Mouse (Mus musculus) limb, embryonic 10.5 days (tissue): ENCODE data around the gene Prdm10. TPM values are rescaled to one million over a fixed set of nuclear protein-coding genes. Genes with fewer than 3 reads are reported as not detected.

ENCODE experiments used
- DNase-seq: peaks from one replicate; pipeline ENCODE4 v3.0.0-alpha.2; 2017; ENCODE audit warnings: low spot score
- H3K27ac ChIP-seq: fragments of 300-500 bp; sonication (generic); 2 replicates; pipeline ENCODE4 v1.5.1; 2016; ENCODE audit warnings: mild to moderate bottlenecking
- H3K27me3 ChIP-seq: fragments of 300-500 bp; sonication (generic); 2 replicates; pipeline ENCODE4 v1.6.1; 2016; ENCODE audit warnings: low read depth, mild to moderate bottlenecking; ENCODE audit not compliant: poor library complexity, severe bottlenecking
- H3K36me3 ChIP-seq: fragments of 300-500 bp; sonication (generic); 2 replicates; pipeline ENCODE4 v1.6.1; 2016; ENCODE audit warnings: mild to moderate bottlenecking, moderate library complexity
- H3K4me1 ChIP-seq: fragments of 300-500 bp; sonication (generic); 2 replicates; pipeline ENCODE4 v1.6.1; 2016
- H3K4me3 ChIP-seq: fragments of 300-500 bp; sonication (generic); 2 replicates; pipeline ENCODE4 v1.5.1; 2016; ENCODE audit warnings: mild to moderate bottlenecking, moderate library complexity
- H3K9me3 ChIP-seq: fragments of 300-500 bp; sonication (generic); replicated peaks from 2 replicates; pipeline ENCODE4 v1.6.1; 2016; ENCODE audit warnings: mild to moderate bottlenecking
- WGBS: fragments of 180-500 bp; shearing (Covaris S2); methylation state at CpG from one replicate; pipeline ENCODE4 v1.1.7; 2016; 5-methylcytosine and 5-hydroxymethylcytosine counted together
- polyA plus RNA-seq: library from polyadenylated mRNA; unstranded; fragments of >200 nt; fragmentation: Nextera tagmentation; extraction: Ambion mirVana; gene quantifications from 2 replicates; pipeline ENCODE4 v1.2.1, GENCODE M21; 2016

Gene Prdm10
- polyA plus RNA-seq, 1 experiment from 2014 or later = 7.3 TPM

DNA sequence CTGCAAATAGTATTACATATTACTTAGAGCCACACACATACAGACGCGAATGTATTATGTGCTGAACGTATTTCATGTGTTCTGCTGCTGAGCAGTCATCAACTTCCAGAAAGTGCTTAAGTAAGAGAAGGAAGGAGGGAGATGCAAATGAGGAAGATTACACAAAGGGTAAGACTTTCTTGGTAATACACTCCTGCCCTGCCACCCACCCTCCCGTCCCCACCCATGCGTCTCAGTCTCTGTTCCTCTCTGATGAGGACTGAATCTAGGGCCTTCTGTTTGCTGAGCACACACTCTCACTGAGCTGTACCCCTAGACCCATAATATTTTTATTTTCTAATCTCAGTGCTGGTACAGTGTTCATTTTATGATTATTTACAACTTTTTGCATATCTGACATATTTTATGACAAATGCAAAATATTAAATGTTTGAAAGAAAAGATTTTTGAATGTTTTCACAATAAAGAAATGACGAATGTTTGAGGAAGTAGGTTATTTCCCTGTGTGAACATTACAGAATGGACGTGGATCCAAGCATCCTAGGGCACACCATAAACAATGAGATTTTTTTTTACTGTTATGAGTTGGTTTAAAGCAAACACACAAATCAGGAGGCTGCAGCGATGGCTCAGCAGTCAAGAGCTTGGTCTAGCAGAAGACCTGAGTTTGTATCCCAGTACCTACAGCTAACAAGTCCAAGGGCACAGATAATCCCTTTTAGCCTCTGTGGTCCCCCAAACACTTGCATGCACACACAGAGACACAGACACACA is 32.7 kb upstream of the Prdm10 start:
- H3K9me3 ChIP-seq = no peaks in the 10 kb centered on the region
- no peaks in the 10 kb centered on the region for H3K27me3 ChIP-seq
- no peak overlapping the region for H3K27ac ChIP-seq
- 86% methylated on average over 8 of the region's 8 CpGs for WGBS
- no peak for DNase-seq
- no peak overlapping the region for H3K4me3 ChIP-seq
- no peaks in the 10 kb centered on the region for H3K4me1 ChIP-seq
- H3K36me3 ChIP-seq = no peaks in the 10 kb centered on the region

DNA sequence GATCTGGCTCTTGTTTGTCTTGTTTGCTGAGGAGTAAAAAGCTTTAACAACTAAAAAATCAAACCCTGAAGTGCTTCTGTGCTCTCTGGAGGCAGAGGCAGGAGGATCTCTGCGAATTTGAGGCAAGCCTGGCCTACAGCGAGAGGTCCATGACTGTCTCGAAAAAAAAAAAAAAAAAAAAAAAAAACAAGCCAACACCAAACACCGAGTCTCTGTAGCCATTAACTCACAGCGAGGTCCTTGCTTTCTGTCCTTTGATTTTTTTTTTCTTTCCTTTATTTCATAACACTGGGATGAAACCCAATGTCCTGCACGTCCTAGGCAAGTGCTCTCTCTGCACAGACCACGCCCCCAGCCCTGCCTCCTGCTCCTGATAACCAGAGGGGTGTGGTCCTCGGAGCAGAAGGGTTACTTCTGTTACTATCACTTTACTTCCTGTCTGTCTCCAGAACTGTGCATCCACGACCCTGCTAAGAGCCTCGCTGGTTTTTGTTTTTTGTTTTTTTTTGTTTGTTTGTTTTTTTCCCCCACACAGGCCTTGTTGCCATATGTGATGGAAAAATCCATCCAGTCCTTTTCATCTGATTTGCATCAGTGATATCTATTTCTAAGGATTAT is 28.0 kb upstream of the Prdm10 start:
- 0 out of 2 replicates have a peak, but pooled peaks cover 4% of the 10 kb centered on the region for H3K4me1 ChIP-seq
- no peaks in the 10 kb centered on the region for H3K9me3 ChIP-seq
- no peak overlapping the region for H3K4me3 ChIP-seq
- WGBS = 82% methylated on average over 10 of the region's 10 CpGs
- H3K27me3 ChIP-seq = no peaks in the 10 kb centered on the region
- H3K27ac ChIP-seq = no peak overlapping the region
- DNase-seq = no peak
- no peaks in the 10 kb centered on the region for H3K36me3 ChIP-seq

DNA sequence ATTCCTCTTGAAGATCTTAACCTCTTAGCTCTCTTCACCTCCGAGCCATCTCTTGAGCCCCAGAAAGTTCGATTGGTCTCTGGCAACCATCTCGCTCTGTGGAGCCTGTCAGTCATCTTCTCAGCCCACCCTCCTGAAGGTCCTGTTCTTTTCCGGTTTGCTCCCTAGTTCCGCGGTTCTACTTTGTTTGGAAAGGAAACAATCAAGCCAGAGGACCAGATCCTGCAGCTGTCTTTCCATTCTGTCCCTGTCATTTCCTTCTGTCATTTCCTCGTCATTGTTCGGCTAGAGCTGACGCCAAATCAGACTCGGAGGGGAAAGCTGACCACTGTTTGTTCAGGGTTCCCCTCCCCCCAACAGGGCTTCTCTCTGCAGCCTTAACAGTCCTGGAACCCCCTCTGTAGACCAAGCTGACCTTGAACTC is 27.0 kb upstream of the Prdm10 start:
- H3K27me3 ChIP-seq = no peaks in the 10 kb centered on the region
- H3K4me3 ChIP-seq = no peak overlapping the region
- H3K9me3 ChIP-seq = no peaks in the 10 kb centered on the region
- no peak for DNase-seq
- 68% methylated on average over 10 of the region's 10 CpGs for WGBS
- H3K27ac ChIP-seq = peak overlapping the region; percentile 36; the same call in 1 of the 2 replicates
- no peaks in the 10 kb centered on the region for H3K36me3 ChIP-seq
- H3K4me1 ChIP-seq = 0 out of 2 replicates have a peak, but pooled peaks cover 4% of the 10 kb centered on the region

DNA sequence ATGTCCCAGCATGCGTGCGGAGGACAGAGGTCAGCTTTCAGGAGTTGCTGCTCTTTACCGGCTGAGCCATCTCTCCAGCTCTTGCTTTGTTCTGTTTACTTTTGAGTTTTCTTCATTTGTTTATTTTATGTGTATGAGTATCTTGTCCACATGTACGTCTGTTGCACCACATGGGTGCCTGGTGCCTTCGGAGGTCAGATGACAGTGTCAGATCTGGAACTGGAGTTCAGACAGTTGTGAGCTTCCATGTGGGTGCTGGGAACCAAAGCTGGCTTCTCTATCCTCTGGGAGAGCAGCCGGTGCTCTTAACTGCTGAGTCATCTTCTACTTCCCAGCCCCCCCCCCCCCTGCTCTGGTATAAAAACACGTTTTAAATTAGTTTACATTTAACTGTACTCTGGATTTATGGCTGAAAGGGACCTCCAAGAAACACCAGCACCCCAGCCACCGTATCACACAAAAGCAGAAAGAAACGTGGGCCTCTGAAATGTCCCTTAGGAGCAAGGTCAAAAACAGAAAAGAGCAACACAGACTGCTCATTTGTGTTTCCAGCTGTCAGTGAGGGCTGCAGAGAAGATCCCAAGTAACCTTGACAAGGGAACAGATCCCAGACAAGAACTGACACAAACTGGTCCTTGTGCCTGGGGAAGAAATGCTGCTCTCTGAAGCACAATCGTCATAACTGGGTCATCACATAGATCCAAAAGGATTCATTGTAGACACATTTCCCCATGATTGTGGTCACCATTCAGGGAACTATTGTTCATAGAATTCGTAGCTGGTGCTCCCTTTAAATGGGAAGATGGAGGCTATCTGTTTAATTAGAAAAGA is 26.3 kb upstream of the Prdm10 start:
- WGBS = 80% methylated on average over 11 of the region's 11 CpGs
- Histone ChIP-seq H3K27ac (peak overlapping the region; percentile 36; the same call in 1 of the 2 replicates), H3K36me3 (no peaks in the 10 kb centered on the region), H3K9me3 (no peaks in the 10 kb centered on the region), H3K4me3 (no peak overlapping the region), H3K4me1 (0 out of 2 replicates have a peak, but pooled peaks cover 4% of the 10 kb centered on the region), H3K27me3 (no peaks in the 10 kb centered on the region)
- no peak for DNase-seq

DNA sequence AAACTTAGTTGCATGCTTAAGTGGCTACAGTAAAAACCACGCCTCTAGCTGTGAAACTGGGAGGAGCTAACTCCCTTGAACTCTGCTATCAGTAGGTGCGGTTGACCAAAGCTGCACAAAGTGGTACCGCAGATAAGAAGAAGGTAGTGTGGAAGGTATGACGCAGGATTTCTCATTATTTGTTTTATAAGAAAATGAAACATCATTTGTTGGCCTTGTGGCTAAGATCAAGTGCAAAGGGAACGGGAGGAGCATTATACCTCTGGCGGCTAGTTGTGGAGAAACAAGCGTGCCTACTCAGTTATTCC is 25.7 kb upstream of the Prdm10 start:
- WGBS = 91% methylated on average over 7 of the region's 7 CpGs
- no peak overlapping the region for H3K27ac ChIP-seq
- H3K4me1 ChIP-seq = 0 out of 2 replicates have a peak, but pooled peaks cover 4% of the 10 kb centered on the region

DNA sequence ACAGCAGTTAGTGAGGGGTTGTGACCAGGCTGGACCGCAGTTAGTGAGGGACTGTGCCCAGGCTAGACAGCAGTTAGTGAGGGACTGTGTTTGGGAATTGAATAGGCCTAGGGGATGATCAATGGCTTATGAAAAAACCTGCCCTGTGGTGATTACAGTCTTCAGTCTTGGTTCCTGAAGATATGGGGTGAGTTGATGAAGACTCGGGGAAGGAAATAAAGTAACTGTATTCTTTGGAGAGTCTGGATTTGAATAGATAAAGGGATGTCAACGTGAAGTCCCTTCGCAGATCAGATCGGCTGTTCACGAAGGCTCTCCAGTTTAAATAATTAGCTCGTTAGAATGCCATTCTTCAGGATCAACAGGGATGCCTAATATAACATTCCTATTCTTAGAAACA is 24.4 kb upstream of the Prdm10 start:
- 87% methylated on average over 7 of the region's 7 CpGs for WGBS
- 0 out of 2 replicates have a peak, but pooled peaks cover 4% of the 10 kb centered on the region for H3K4me1 ChIP-seq
- no peak overlapping the region for H3K27ac ChIP-seq
- no peak overlapping the region for H3K4me3 ChIP-seq
- H3K27me3 ChIP-seq = no peaks in the 10 kb centered on the region
- no peak for DNase-seq
- H3K9me3 ChIP-seq = no peaks in the 10 kb centered on the region
- H3K36me3 ChIP-seq = no peaks in the 10 kb centered on the region

More for the DNA sequence above, 25.7 kb upstream of the Prdm10 start:
- no peaks in the 10 kb centered on the region for H3K9me3 ChIP-seq
- no peak for DNase-seq
- no peaks in the 10 kb centered on the region for H3K27me3 ChIP-seq
- no peak overlapping the region for H3K4me3 ChIP-seq
- H3K36me3 ChIP-seq = no peaks in the 10 kb centered on the region

DNA sequence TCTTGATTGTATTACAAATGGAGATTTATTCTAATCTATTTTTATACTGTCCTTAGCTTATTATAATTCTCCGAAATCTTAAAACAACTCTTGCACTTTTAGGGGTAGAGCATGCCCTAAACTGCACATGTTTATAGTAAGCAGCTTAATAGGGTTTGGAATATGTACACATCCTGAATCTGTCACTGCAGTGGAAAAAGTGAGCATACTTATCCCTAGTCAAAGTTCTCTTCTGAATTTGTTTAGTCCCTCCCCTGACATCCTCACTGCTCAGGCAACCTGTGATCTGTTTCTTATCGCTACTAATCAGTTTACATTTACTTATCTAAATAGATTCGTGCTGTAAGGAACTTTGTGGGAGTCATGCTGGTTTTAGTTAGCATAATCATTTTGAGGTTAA is 22.1 kb upstream of the Prdm10 start:
- no peak for DNase-seq
- Histone ChIP-seq H3K27me3 (no peaks in the 10 kb centered on the region), H3K4me3 (no peak overlapping the region), H3K27ac (no peak overlapping the region), H3K4me1 (peaks cover 9% of the 10 kb centered on the region), H3K9me3 (no peaks in the 10 kb centered on the region), H3K36me3 (no peaks in the 10 kb centered on the region)
- WGBS = 86% methylated on average over 3 of the region's 3 CpGs

DNA sequence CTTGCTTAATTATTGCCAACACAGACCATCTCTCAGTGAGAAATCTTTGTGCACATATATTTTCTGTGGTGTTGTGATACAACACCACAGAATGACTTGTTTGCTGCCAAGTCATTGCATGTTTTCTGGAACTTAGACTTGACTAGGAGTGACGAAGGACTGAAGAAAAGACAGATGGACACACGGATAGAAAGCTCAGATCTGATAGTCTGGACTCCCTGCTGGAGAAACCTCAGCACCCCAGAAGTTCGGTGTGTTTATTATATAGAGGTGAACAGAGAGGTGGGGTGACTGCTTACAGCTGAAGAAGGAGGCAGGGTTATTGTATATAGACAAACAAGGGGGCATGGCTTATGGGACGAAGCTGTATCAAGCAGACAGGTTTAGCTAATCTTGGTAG is 20.1 kb upstream of the Prdm10 start:
- Histone ChIP-seq H3K4me1 (peaks cover 5% of the 10 kb centered on the region), H3K36me3 (no peaks in the 10 kb centered on the region), H3K27me3 (no peaks in the 10 kb centered on the region), H3K27ac (no peak overlapping the region), H3K4me3 (no peak overlapping the region), H3K9me3 (no peaks in the 10 kb centered on the region)
- no peak for DNase-seq
- 86% methylated on average over 4 of the region's 4 CpGs for WGBS

DNA sequence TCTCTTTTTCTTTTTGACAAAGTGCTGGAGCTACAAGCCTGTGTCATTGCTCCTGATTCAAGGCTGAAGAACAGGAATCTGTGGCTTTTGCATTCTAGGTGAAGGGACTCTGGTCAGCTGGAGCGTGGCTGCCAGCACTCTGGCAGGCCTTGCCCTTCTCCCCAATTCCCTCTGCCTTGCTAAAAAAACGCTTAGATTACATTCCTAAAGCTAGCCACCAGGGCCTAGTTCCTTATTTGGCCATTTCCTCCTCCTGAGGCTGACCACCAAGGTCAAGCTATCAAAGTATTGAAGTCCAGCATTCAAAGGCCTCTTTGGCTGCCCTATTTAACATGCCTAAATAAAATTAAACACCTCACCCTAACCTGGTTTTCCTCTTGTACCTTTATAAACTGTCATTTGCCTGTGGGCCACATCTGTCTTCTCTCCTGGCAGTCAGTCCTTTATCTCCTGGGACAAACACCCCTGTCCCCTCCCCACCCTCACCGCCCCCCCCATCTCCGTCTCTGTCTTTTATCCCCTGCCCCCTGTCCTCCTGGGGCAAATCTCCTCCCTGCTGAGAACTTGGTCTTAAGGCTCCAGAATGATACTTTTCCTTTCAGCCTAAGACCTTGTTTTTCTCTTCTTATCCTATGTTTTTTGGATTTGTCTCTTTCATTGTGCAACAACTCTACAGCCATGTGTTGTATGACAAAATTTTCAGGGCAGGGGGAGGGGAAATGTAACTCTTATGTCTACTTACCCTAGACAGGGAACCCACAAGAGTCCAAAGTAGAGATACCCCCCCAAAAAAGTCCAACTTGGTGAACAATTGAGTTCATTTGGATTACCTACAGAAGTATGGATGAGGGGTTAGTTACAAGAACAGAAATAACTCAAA is 17.9 kb upstream of the Prdm10 start:
- no peak for DNase-seq
- Histone ChIP-seq H3K27ac (no peak overlapping the region), H3K36me3 (no peaks in the 10 kb centered on the region), H3K9me3 (no peaks in the 10 kb centered on the region), H3K27me3 (no peaks in the 10 kb centered on the region), H3K4me3 (no peak overlapping the region), H3K4me1 (peaks cover 5% of the 10 kb centered on the region)
- WGBS = 31% methylated on average over 4 of the region's 4 CpGs

DNA sequence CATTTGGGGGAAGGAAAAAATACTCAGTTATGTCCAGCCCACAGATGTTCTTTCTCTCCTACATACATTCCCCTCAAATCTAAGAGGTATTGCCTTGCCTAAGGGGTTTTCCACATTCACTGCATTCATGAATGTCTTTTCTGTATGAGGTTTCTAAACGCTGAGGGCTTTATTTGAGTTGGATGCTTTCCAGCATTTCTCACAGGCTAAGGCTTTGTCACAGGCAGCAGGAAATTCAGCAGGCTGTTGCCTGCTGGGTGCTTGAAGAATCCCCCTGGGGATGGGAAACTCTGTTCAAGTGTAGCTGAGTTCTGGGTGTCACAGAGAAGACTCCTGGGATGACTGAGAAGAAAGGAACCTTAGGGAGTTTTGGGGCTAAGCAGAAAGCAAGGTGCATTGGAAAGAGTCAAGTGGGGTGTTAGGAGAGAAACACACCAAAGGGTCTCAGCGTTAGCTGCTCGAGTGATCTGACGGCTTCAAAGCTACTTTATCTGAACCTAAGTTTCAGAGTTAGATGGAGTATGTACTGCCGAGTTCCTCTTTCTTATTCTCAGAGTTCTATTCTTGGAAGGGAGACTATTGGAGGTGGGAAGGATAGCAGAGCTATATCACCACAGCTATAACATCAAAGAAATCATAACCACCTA is 14.2 kb upstream of the Prdm10 start:
- Histone ChIP-seq H3K9me3 (no peaks in the 10 kb centered on the region), H3K27ac (no peak overlapping the region), H3K36me3 (no peaks in the 10 kb centered on the region), H3K27me3 (no peaks in the 10 kb centered on the region), H3K4me1 (peaks cover 5% of the 10 kb centered on the region), H3K4me3 (no peak overlapping the region)
- no peak for DNase-seq
- 80% methylated on average over 5 of the region's 5 CpGs for WGBS

DNA sequence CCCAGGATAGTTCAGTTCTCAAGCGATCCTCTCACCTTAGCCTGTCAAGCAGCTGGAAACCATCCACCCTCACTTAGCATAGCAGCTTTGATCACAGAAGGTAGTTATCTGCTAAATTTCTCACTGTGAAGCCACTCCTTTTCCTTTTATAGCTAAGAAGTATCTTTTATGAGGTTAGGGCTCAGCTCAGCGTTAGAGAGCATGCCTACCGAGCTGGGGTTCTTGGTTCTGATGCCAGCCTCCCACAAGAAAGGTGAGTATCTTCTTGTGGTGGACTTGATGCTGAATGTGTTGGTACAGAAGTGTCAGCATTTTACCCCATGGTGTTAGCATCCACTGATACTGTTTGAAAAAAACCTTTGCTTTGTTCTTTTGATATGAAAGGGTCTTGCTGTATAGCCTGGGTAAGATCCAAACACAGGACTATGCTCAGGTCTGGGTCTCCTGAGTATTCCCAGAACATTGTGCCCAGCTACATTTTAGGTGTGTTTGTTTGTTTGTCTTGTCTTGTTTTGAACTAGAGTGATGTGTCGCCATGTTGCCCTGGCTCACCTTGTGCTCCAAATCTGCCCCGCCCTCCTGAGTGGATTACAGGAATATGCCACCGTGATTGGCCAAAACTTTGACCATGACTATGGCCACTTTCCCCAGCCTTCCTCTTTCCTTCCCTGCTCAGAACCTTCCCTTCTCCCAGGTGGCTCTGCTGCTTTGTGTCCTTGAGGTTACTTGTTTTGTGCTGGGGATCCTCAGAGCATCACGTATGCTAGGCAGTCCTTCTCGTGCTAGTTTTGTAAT is 8.9 kb upstream of the Prdm10 start:
- Histone ChIP-seq H3K4me3 (no peak overlapping the region), H3K4me1 (no peaks in the 10 kb centered on the region), H3K36me3 (no peaks in the 10 kb centered on the region), H3K9me3 (no peaks in the 10 kb centered on the region), H3K27ac (no peak overlapping the region), H3K27me3 (no peaks in the 10 kb centered on the region)
- DNase-seq = no peak
- 60% methylated on average over 8 of the region's 8 CpGs for WGBS
